Mouse (Mus musculus) intestine, embryonic 14.5 days (tissue): ENCODE measurements around the gene Six1. TPM values are rescaled to one million over a fixed set of nuclear protein-coding genes. Genes with fewer than 3 reads are reported as not detected.
"Not testable (repeated sequence)": the region's sequence is repeated elsewhere in the genome, so short reads cannot be mapped to it uniquely, and the experiment has no call there.

Experiments
- ATAC-seq: fragments of 200-750 bp; cut with Nextera tagmentation; replicated peaks from 2 replicates; pipeline ENCODE4 v1.8.0; 2017; ENCODE audit warnings: low read depth, moderate number of reproducible peaks, moderate TSS enrichment, moderate library complexity; ENCODE audit not compliant: low FRiP score, low TSS enrichment
- DNase-seq: peaks from one replicate; pipeline ENCODE4 v3.0.0-alpha.2; 2018; ENCODE audit warnings: low spot score
- H3K27ac ChIP-seq: fragments of 300-500 bp; sonication (generic); 2 replicates; pipeline ENCODE4 v1.5.1; 2014; ENCODE audit warnings: low read depth, mild to moderate bottlenecking, control low read depth
- H3K27me3 ChIP-seq: fragments of 300-500 bp; sonication (generic); replicated peaks from 2 replicates; pipeline ENCODE4 v1.6.1; 2014; ENCODE audit warnings: low read length, control low read depth; ENCODE audit not compliant: control insufficient read depth, insufficient read depth
- H3K36me3 ChIP-seq: fragments of 300-500 bp; sonication (generic); 2 replicates; pipeline ENCODE4 v1.6.1; 2014; ENCODE audit warnings: low read length, control low read depth; ENCODE audit not compliant: control insufficient read depth, insufficient read depth
- H3K4me1 ChIP-seq: fragments of 300-500 bp; sonication (generic); replicated peaks from 2 replicates; pipeline ENCODE4 v1.6.1; 2014; ENCODE audit warnings: low read length, control low read depth, mixed read lengths; ENCODE audit not compliant: control insufficient read depth, insufficient read depth
- H3K4me2 ChIP-seq: fragments of 300-500 bp; sonication (generic); 2 replicates; pipeline ENCODE4 v1.6.1; 2014; ENCODE audit warnings: low read length
- H3K4me3 ChIP-seq: fragments of 300-500 bp; sonication (generic); 2 replicates; pipeline ENCODE4 v1.5.1; 2014; ENCODE audit warnings: low read depth, low read length, control low read depth, mixed read lengths
- H3K9ac ChIP-seq: fragments of 300-500 bp; sonication (generic); 2 replicates; pipeline ENCODE4 v1.6.1; 2014; ENCODE audit warnings: mild to moderate bottlenecking, low read length
- H3K9me3 ChIP-seq: fragments of 300-500 bp; sonication (generic); 2 replicates; pipeline ENCODE4 v1.6.1; 2016; ENCODE audit warnings: low read length, control low read depth; ENCODE audit not compliant: control insufficient read depth
- WGBS: fragments of 180-500 bp; shearing (Covaris S2); extraction: QIAGEN DNeasy Blood & Tissue Kit; methylation state at CpG from one replicate; pipeline ENCODE4 v1.1.7; 2014; 5-methylcytosine and 5-hydroxymethylcytosine counted together
- polyA plus RNA-seq: library from polyadenylated mRNA; unstranded; fragments of >200 nt; fragmentation: Nextera tagmentation; extraction: Ambion mirVana; gene quantifications from 2 replicates; pipeline ENCODE4 v1.2.1, GENCODE M21; 2014

Six1 gene
- polyA plus RNA-seq, 1 experiment from 2014 or later, result not detected

- not testable (repeated sequence) for H3K9ac ChIP-seq, H3K27ac ChIP-seq, H3K27me3 ChIP-seq, ATAC-seq, H3K4me1 ChIP-seq, H3K4me2 ChIP-seq, H3K9me3 ChIP-seq, DNase-seq, H3K36me3 ChIP-seq, H3K4me3 ChIP-seq
- 41% methylated on average over 17 of the region's 17 CpGs for WGBS
These were observed 51.4 kb downstream of the Six1 start for GRCm38 (mm10) chr12:73002281-73002680.

GRCm38 (mm10) chr12:72998105-72999001 lies 55.3 kb downstream of the Six1 start:
- Histone ChIP-seq H3K9ac (no peak overlapping the region), H3K36me3 (no peaks in the 10 kb centered on the region), H3K4me3 (no peak overlapping the region), H3K4me2 (no peak overlapping the region), H3K27me3 (no peaks in the 10 kb centered on the region), H3K27ac (no peak overlapping the region), H3K9me3 (no peaks in the 10 kb centered on the region), H3K4me1 (no peaks in the 10 kb centered on the region)
- 86% methylated on average over 4 of the region's 4 CpGs for WGBS
- DNase-seq (no peak), ATAC-seq (no peak)

- Histone ChIP-seq H3K9ac (no peak overlapping the region), H3K36me3 (no peaks in the 10 kb centered on the region), H3K4me2 (no peak overlapping the region), H3K4me1 (no peaks in the 10 kb centered on the region), H3K27ac (no peak overlapping the region), H3K27me3 (no peaks in the 10 kb centered on the region), H3K9me3 (no peaks in the 10 kb centered on the region), H3K4me3 (no peak overlapping the region)
- 86% methylated on average over 3 of the region's 3 CpGs for WGBS
- ATAC-seq, result no peak
- no peak for DNase-seq
These were observed 57.0 kb downstream of the Six1 start for GRCm38 (mm10) chr12:72996646-72997045.

Other genes starting within 250 kb of the Six1 start
- not detected in 2 replicates for gene Six6, start 114.0 kb downstream of the Six1 start, polyA plus RNA-seq
- 1.0 and 2.0 TPM in 2 replicates for gene 4930447C04Rik, start 113.1 kb downstream of the Six1 start, polyA plus RNA-seq
- gene Six4, start 59.6 kb upstream of the Six1 start, polyA plus RNA-seq, result 0.74 and 0.83 TPM in 2 replicates
- 31.0 and 34.4 TPM in 2 replicates for gene Mnat1, start 69.8 kb upstream of the Six1 start, polyA plus RNA-seq
- 18.1 and 19.9 TPM in 2 replicates for gene Trmt5, start 232.8 kb upstream of the Six1 start, polyA plus RNA-seq
- 9.6 and 10.6 TPM in 2 replicates for gene Slc38a6, start 232.9 kb upstream of the Six1 start, polyA plus RNA-seq